Mouse (Mus musculus) cortical plate, adult 2 months (tissue): ENCODE results near the gene Ankfy1.
"Not testable (repeated sequence)": the region's sequence is repeated elsewhere in the genome, so short reads cannot be mapped to it uniquely, and the experiment has no call there.

Experiments used
- CTCF ChIP-seq: fragments of 200-500 bp; IDR thresholded peaks from 2 replicates; pipeline ENCODE4 v1.5.1; 2011; ENCODE audit warnings: mild to moderate bottlenecking, control low read depth, low read length; ENCODE audit not compliant: insufficient read depth; ENCODE audit errors: extremely low read depth
- POLR2A ChIP-seq: fragments of 200-500 bp; IDR thresholded peaks from 2 replicates; pipeline ENCODE4 v1.6.1; 2011; ENCODE audit warnings: mild to moderate bottlenecking, low read length, control low read depth; ENCODE audit not compliant: insufficient read depth; ENCODE audit errors: extremely low read depth

DNA sequence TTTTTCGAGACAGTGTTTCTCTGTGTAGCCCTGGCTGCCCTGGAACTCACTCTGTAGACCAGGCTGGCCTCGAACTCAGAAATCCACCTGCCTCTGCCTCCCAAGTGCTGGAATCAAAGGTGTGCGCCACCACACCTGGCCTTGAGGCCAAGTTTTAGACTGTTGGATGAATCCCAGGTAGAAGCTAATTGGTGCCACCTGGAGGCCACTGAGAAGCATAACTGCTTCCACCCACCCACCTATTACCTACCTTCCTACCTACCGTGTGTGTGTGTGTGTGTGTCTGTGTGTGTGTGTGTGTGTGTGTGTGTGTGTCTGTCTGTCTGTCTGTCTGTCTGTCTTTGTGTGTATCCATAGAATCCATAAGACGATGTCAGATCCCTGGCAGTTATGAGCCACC is 47.7 kb downstream of the Ankfy1 start:
- TF ChIP-seq POLR2A, CTCF: not testable (repeated sequence)
